Mouse (Mus musculus): ENCODE measurements around the gene Cd38.
"Not testable (repeated sequence)": the region's sequence is repeated elsewhere in the genome, so short reads cannot be mapped to it uniquely, and the experiment has no call there.

The Cd38 gene

GRCm38 (mm10) chr5:43855769-43856168 lies 12.6 kb upstream of the Cd38 start:
- CTCF ChIA-PET, result interaction anchor here (0.5 to 0.9 kb wide), 2 partner anchors 11 to 14 kb away, joined by 3 to 4 read pairs; no protein-coding TSS in a partner anchor

DNA sequence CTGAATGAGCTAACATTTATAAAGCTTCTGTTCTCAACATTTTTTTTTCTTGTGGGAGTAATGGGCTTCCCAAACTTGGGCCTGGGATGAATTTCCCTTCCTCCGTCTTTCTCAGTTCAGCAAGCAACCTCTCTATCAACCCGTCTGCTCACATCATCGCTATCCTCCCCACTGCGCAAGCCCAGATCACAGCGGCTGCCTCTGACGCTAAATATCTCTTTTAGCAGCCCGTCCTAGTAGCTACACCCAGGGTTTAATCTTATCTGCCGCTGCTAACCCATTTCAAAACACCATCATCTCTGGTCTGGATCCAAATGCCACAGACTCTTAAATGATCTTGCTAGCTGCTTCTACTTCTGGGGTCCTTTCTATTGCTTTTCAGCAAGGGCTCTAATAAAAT lies 8.7 kb upstream of the Cd38 start:
- CTCF ChIA-PET, result interaction anchor here (1.0 kb wide), 1 partner anchor 33 kb away, joined by 3 read pairs; no protein-coding TSS in a partner anchor

- CTCF ChIA-PET, result interaction anchor here (1.0 kb wide), 1 partner anchor 33 kb away, joined by 3 read pairs; no protein-coding TSS in a partner anchor
These were observed 8.3 kb upstream of the Cd38 start for GRCm38 (mm10) chr5:43860096-43860495.

- CTCF ChIA-PET, result no interaction called here
These were observed 7.5 kb upstream of the Cd38 start for GRCm38 (mm10) chr5:43860670-43861431.

DNA sequence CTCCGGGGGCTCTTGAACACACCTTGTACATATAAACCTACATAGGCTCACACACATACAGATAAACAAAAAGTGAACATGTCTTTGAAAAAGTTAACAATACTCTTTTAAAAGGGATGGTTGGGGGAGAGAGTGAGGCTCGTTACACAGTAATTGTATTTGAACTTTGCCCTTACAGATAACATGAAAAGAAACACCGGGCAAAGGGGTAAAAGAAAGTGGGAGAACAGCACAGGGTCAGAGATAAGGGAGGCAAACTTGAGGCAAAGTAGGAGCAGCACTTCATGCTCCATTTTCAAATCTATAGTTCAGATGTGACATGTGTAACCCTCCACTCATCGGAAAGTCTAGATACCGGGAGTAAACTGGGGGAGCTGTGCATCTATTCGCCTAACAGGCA lies 4.7 kb upstream of the Cd38 start:
- CTCF ChIA-PET, result no interaction called here

- CTCF ChIA-PET, result no interaction called here
These were observed 3.0 kb upstream of the Cd38 start for GRCm38 (mm10) chr5:43865316-43865715.

GRCm38 (mm10) chr5:43868711-43869600 lies 603 bp downstream of the Cd38 start:
- CTCF ChIA-PET, result interaction anchor here (0.7 kb wide), 2 partner anchors 9 to 13 kb away, joined by 3 to 7 read pairs; no protein-coding TSS in a partner anchor

DNA sequence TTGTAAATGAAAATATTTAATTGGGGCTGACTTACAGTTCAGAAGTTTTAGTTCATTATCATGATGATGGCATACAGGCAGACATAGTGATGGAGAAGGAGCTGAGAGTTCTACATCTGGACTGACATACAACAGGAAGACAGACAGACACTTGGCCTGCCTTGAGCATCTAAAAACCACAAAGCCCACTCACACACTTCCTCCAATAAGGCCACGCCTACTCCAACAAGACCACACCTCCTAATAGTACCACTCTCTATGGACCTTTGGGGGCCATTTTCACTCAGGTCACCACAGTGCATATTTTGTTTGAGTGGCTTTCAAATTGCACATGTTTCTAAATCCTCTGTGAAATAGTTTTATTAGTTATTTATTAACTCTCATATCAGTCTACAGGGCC lies 3.5 kb downstream of the Cd38 start:
- CTCF ChIA-PET, result no interaction called here

- CTCF ChIA-PET, result no interaction called here
These were observed 4.3 kb downstream of the Cd38 start for GRCm38 (mm10) chr5:43872652-43873051.

GRCm38 (mm10) chr5:43882034-43882433 lies 13.7 kb downstream of the Cd38 start:
- CTCF ChIA-PET, result no interaction called here

- CTCF ChIA-PET, result interaction anchor here (0.7 to 1.1 kb wide), 2 partner anchors 43 to 48 kb away, joined by 3 to 4 read pairs; no protein-coding TSS in a partner anchor
These were observed 16.9 kb downstream of the Cd38 start for GRCm38 (mm10) chr5:43885060-43885820.

DNA sequence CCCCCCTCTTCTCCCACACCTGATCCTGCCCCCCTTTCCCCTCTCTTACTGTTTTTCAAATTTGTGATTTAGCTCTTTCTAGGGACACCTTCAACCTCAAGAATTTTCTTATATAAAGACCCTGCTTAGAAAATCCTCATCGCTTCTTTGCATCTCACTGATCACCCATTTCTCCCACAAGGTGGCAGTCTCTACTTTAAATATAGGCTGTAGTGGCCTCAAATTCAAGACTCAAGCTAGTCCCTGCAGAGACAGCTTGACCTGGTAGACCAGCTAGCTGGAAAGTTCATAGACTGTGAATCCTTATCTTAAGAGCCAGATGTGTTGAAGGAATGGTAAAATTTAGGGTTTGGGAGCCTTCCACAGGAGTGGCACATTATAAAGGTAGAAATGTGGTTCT lies 24.0 kb downstream of the Cd38 start:
- CTCF ChIA-PET, result interaction anchor here (0.9 to 1.2 kb wide), 4 partner anchors 11 to 97 kb away, joined by 3 to 13 read pairs (median 8); no protein-coding TSS in a partner anchor

DNA sequence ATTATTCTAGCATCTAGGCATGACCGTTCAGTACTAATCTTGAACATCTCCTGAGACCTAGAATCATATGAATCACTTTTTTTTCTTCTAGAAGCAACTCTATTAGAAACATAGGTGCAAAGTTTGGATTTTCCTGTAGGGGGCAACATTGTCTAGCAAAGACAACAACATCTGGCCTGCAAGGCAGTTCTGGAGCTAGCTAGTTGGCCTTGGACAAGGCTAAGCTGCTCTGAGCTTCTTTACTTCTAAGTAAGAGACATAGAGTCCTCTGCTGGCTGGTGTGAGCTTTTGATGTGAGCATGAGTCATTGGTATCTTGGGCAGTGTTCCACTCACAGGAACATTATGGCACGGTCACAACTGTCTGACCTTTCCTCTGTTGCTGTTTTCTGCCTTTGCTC lies 25.8 kb downstream of the Cd38 start:
- CTCF ChIA-PET, result interaction anchor here (0.9 to 1.6 kb wide), 2 partner anchors 95 to 99 kb away, joined by 3 to 4 read pairs; no protein-coding TSS in a partner anchor

GRCm38 (mm10) chr5:43895931-43896330 lies 27.6 kb downstream of the Cd38 start:
- CTCF ChIA-PET, result no interaction called here

DNA sequence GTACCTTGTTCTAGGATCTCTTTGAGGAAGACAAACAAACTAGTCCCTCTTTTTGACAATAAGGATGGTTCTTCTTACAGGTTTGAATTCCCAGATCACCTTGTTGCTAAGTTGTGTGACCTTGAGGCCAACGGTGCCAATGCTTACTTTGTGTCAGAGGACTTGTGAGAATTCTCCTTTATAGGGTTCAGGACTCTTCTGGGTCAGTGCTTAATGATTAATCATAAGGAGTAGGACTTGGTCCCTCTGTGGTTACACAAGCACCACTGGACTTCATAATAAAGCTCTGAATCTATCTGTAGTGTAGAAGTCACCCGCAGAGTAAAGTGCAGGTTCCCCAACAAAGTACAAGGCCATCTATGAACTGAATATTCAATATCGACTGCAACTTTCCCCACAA lies 36.3 kb downstream of the Cd38 start:
- CTCF ChIA-PET, result no interaction called here

GRCm38 (mm10) chr5:43909213-43909612 lies 40.9 kb downstream of the Cd38 start:
- CTCF ChIA-PET, result no interaction called here

- CTCF ChIA-PET, result no interaction called here
These were observed 41.7 kb downstream of the Cd38 start for GRCm38 (mm10) chr5:43910006-43910405.

DNA sequence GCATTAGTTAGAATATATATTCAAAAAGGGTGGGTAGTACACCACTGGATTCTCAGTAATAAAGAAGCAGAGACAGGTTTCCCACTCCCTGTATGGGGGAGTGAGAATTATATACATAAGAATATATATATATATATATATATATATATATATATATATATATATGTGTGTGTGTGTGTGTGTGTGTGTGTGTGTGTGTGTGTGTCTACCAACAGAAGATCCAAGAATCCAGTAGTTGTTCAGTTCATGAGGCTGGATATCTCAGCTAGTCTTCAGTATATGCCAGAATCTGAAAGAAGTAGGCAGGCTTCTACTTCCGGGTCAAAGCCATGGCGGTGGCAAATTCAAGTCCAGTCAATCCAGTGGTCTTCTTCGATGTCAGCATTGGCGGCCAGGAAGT lies 44.5 kb downstream of the Cd38 start, which contains the start of gene Gm7879:
Gm7879 (plus strand) TSS at position 301 of the 400 bp plus-strand sequence.
- CTCF ChIA-PET, result not testable (repeated sequence)

GRCm38 (mm10) chr5:43915261-43915886 lies 47.0 kb downstream of the Cd38 start:
- CTCF ChIA-PET, result no interaction called here

- CTCF ChIA-PET, result interaction anchor here (3.2 kb wide), 1 partner anchor 68 kb away, joined by 26 read pairs; no protein-coding TSS in a partner anchor
These were observed 53.5 kb downstream of the Cd38 start for GRCm38 (mm10) chr5:43921877-43922276.

- CTCF ChIA-PET, result interaction anchor here (0.7 to 3.2 kb wide), 6 partner anchors 16 to 126 kb away, joined by 4 to 26 read pairs (median 7); no protein-coding TSS in a partner anchor
These were observed 55.6 kb downstream of the Cd38 start for GRCm38 (mm10) chr5:43923933-43924332.

All from spleen, embryonic (tissue).